Mouse (Mus musculus) liver, adult 2 months (tissue): ENCODE data around the gene Gm20604. TPM values are rescaled to one million over a fixed set of nuclear protein-coding genes. Genes with fewer than 3 reads are reported as not detected.

Source experiments
- DNase-seq: peaks from one replicate; pipeline ENCODE4 v3.0.0-alpha.2; 2011; ENCODE audit warnings: low read depth, low spot score; ENCODE audit errors: extremely low read depth
- H3K27ac ChIP-seq: fragments of 200-500 bp; replicated peaks from 2 replicates; pipeline ENCODE4 v1.5.1; 2012; ENCODE audit warnings: low read depth, mild to moderate bottlenecking, control low read depth, inconsistent platforms, low read length; ENCODE audit not compliant: insufficient read depth
- H3K27me3 ChIP-seq: fragments of 200-500 bp; 2 replicates; pipeline ENCODE4 v1.6.1; 2012; ENCODE audit warnings: mild to moderate bottlenecking, moderate library complexity, low read length, inconsistent platforms; ENCODE audit not compliant: control insufficient read depth, insufficient read depth
- H3K36me3 ChIP-seq: fragments of 200-500 bp; 2 replicates; pipeline ENCODE4 v1.6.1; 2012; ENCODE audit warnings: low read length, inconsistent platforms; ENCODE audit not compliant: control insufficient read depth, insufficient read depth
- H3K4me1 ChIP-seq: fragments of 200-500 bp; 2 replicates; pipeline ENCODE4 v1.6.1; 2011; ENCODE audit warnings: low read length; ENCODE audit not compliant: control insufficient read depth, insufficient read depth
- H3K4me3 ChIP-seq: fragments of 200-500 bp; 2 replicates; pipeline ENCODE4 v1.5.1; 2011; ENCODE audit warnings: low read depth, mild to moderate bottlenecking, control low read depth, low read length, moderate library complexity; ENCODE audit not compliant: insufficient read depth
- H3K79me2 ChIP-seq: fragments of 200-500 bp; 2 replicates; pipeline ENCODE4 v1.6.1; 2012; ENCODE audit warnings: inconsistent platforms, mild to moderate bottlenecking, low read length, moderate library complexity; ENCODE audit not compliant: control insufficient read depth, insufficient read depth
- H3K9ac ChIP-seq: fragments of 200-500 bp; 2 replicates; pipeline ENCODE4 v1.6.1; 2012; ENCODE audit warnings: low read depth, mild to moderate bottlenecking, control low read depth, inconsistent platforms, low read length
- CTCF ChIP-seq: fragments of 200-500 bp; IDR thresholded peaks from 2 replicates; pipeline ENCODE4 v1.5.1; 2011; ENCODE audit warnings: low read depth, low read length, control low read depth
- POLR2A ChIP-seq: fragments of 200-500 bp; IDR thresholded peaks from 2 replicates; pipeline ENCODE4 v1.6.1; 2011; ENCODE audit warnings: low read length, control low read depth; ENCODE audit not compliant: insufficient read depth; ENCODE audit errors: extremely low read depth
- WGBS: fragments of 180-500 bp; shearing (Covaris S2); methylation state at CpG from one replicate; pipeline ENCODE4 v1.1.7; 2018; 5-methylcytosine and 5-hydroxymethylcytosine counted together
- polyA plus RNA-seq: library from polyadenylated mRNA; depleted of rRNA; stranded (reverse); fragments of >200 nt; gene quantifications from 2 replicates; pipeline ENCODE4 v1.2.3, GENCODE M21; 2012
- total RNA-seq: library from RNA; depleted of rRNA; stranded (reverse); fragments of >200 nt; gene quantifications from 2 replicates; pipeline ENCODE4 v1.2.3, GENCODE M21; 2014

Gm20604 gene
- total and polyA plus RNA-seq, 2 experiments: 0.94 to 1.8 TPM

GRCm38 (mm10) chr12:102708220-102708619, 50.3 kb downstream of the Gm20604 start:
- H3K27ac ChIP-seq: no peak overlapping the region
- no peak overlapping the region for H3K4me3 ChIP-seq
- H3K79me2 ChIP-seq: peaks cover 4% of the 10 kb centered on the region; the same call in 1 of the 2 replicates
- 90% methylated on average over 11 of the region's 11 CpGs for WGBS
- no peaks in the 10 kb centered on the region for H3K27me3 ChIP-seq
- peaks cover 5% of the 10 kb centered on the region for H3K4me1 ChIP-seq
- no peak overlapping the region for H3K9ac ChIP-seq
- no peak for DNase-seq
- H3K36me3 ChIP-seq: no peaks in the 10 kb centered on the region
- TF ChIP-seq POLR2A: no peak
- peak; percentile 10; the same call in 1 of the 2 replicates for TF ChIP-seq CTCF

DNA sequence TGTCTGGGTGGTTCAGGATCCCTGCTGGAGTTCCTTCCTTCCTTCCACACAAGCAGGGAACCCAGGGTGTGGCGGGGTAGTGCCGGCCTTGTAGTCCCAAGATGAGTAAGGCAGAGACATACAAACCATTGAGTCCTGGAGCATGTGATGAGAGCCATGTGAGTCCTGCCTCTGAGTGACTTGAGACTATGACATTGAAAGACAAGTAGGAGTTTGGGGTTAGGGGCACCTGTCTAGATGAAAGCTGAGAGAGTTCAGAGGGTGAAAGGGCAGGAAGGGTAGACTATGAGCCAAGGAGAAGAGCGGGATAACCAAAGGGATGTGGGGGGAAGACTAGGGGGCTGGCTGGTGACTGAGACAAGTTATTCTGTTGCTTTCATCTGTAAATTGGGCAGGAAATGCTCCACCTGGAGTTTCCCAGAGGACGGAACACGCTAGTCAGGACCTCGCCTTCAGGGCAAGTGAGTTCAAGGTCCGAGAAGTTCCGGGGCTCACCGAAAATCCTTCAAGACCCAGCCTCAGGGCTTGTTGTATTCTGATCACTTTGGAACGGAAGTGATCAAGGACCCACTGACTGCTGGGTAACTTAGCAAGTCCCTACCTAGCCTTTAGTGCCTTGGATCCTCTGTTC, 51.5 kb downstream of the Gm20604 start:
- H3K79me2 ChIP-seq: peaks cover 12% of the 10 kb centered on the region; the same call in 1 of the 2 replicates
- H3K4me1 ChIP-seq: peaks cover 10% of the 10 kb centered on the region
- no peak for TF ChIP-seq CTCF
- TF ChIP-seq POLR2A: no peak
- no peak overlapping the region for H3K4me3 ChIP-seq
- H3K27me3 ChIP-seq: no peaks in the 10 kb centered on the region
- no peak overlapping the region for H3K9ac ChIP-seq
- DNase-seq: no peak
- no peaks in the 10 kb centered on the region for H3K36me3 ChIP-seq
- no peak overlapping the region for H3K27ac ChIP-seq
- 86% methylated on average over 10 of the region's 10 CpGs for WGBS

DNA sequence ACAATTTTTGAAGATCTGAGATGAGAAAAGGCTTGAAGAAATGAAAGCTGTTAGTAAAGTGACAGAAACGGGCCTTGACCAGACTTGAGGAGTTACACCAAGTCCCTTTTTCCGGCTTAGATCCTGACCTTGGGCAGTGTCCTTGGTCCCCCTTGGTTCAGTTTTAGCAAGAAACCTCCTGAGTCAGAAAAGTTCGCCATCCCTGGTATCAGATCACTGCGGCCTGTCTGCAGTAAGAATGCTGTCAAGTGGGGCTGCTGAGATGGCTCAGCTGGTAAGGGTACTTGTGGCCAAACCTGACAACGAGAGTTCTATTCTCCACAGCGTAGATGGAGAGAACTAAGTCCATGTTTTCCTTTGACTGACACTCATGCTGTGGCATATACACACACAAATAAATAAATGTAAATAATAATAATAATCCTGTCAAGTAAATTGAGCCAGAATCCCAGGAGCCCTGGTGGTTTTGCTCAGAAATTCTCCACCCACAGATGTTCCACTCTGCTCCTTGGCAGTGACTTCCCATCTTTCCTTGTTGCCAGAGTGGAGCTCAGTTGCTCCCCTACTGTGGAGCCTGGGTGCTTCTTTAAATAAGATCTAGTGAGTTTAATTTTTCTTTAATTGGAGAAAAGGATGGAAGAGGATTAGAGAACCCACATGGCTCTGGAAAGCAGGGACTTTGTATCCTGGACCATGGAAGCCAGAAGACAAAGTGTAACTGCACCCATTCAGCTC, 52.4 kb downstream of the Gm20604 start:
- Histone ChIP-seq H3K27me3 (no peaks in the 10 kb centered on the region), H3K79me2 (peaks cover 17% of the 10 kb centered on the region; the same call in 1 of the 2 replicates), H3K9ac (no peak overlapping the region), H3K4me3 (no peak overlapping the region), H3K27ac (no peak overlapping the region), H3K4me1 (peaks cover 10% of the 10 kb centered on the region), H3K36me3 (no peaks in the 10 kb centered on the region)
- DNase-seq: no peak
- no peak for TF ChIP-seq CTCF
- TF ChIP-seq POLR2A: no peak
- WGBS: 91% methylated on average over 6 of the region's 6 CpGs

DNA sequence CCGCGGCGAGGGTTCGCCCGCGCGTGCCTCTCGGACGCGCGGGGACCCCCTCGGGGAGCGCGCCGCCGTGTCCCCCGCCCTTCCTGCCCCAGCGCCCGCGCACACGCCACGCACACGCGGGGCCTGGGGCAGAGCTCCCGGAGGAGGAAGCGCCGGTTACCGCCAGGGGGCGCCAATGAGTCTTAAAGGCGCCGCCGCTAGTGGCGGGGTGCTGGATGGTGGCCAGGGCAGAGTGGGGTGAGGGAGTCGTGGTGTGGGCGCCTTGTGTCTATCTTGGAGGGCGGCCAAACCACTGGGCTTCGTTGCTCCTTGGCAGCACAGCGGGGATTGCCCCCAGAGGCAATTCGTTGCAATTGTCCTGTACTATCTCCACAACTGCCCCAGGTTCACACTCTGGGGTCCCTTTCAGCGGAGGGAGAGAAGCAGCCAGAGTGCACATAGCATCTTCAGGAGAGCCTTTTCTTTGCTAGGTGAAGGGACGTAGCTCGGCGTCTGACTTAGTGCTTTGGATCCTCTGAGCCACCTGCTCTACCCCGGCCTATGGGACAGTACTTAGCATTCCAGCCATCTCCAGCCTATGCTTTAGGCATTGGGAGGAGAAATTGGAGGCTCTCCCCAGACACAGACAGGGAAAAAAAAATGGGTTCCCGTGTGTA, 53.1 kb downstream of the Gm20604 start:
- peaks cover 17% of the 10 kb centered on the region; the same call in 1 of the 2 replicates for H3K79me2 ChIP-seq
- peaks cover 10% of the 10 kb centered on the region for H3K4me1 ChIP-seq
- H3K36me3 ChIP-seq: no peaks in the 10 kb centered on the region
- WGBS: 4% methylated on average over 45 of the region's 45 CpGs
- peak overlapping the region; percentile 93 for H3K9ac ChIP-seq
- no peaks in the 10 kb centered on the region for H3K27me3 ChIP-seq
- H3K27ac ChIP-seq: peak overlapping the region; percentile 78
- DNase-seq: no peak
- H3K4me3 ChIP-seq: peak overlapping the region; percentile 89
- TF ChIP-seq CTCF (peak; percentile 79), POLR2A (no peak)

- DNase-seq: no peak
- H3K27me3 ChIP-seq: no peaks in the 10 kb centered on the region
- H3K36me3 ChIP-seq: no peaks in the 10 kb centered on the region
- H3K79me2 ChIP-seq: peaks cover 17% of the 10 kb centered on the region; the same call in 1 of the 2 replicates
- H3K27ac ChIP-seq: peak within 1 kb of the TSS; percentile 78
- TF ChIP-seq POLR2A (0 out of 2 replicates have a peak, but pooled peaks have one; percentile 28), CTCF (no peak)
- H3K9ac ChIP-seq: peak within 1 kb of the TSS; percentile 93
- H3K4me3 ChIP-seq: peak within 1 kb of the TSS; percentile 89
- H3K4me1 ChIP-seq: peaks cover 10% of the 10 kb centered on the region
- under 1% methylated on average over 76 of the region's 105 CpGs for WGBS
Observed at GRCm38 (mm10) chr12:102704457-102705198, 53.8 kb downstream of the Gm20604 start, which contains the start of gene Itpk1. TSS of gene Itpk1 (minus strand) at chr12:102704930.
